Mouse (Mus musculus) liver, embryonic 15.5 days (tissue): ENCODE results near the gene Tmem52b. TPM values are rescaled to one million over a fixed set of nuclear protein-coding genes. Genes with fewer than 3 reads are reported as not detected.
"Not testable (repeated sequence)": the region's sequence is repeated elsewhere in the genome, so short reads cannot be mapped to it uniquely, and the experiment has no call there.

ENCODE experiments used
- ATAC-seq: fragments of 200-750 bp; cut with Nextera tagmentation; 2 replicates; pipeline ENCODE4 v1.8.0; 2017; ENCODE audit warnings: moderate number of reproducible peaks, mild to moderate bottlenecking, moderate library complexity; ENCODE audit not compliant: insufficient read depth
- H3K27ac ChIP-seq: fragments of 300-500 bp; sonication (generic); replicated peaks from 2 replicates; pipeline ENCODE4 v1.5.1; 2015; ENCODE audit warnings: mild to moderate bottlenecking, inconsistent platforms
- H3K27me3 ChIP-seq: fragments of 300-500 bp; sonication (generic); 2 replicates; pipeline ENCODE4 v1.6.1; 2015; ENCODE audit warnings: mild to moderate bottlenecking, inconsistent platforms
- H3K36me3 ChIP-seq: fragments of 300-500 bp; sonication (generic); replicated peaks from 2 replicates; pipeline ENCODE4 v1.6.1; 2015; ENCODE audit warnings: moderate library complexity, mild to moderate bottlenecking, inconsistent platforms
- H3K4me1 ChIP-seq: fragments of 300-500 bp; sonication (generic); replicated peaks from 2 replicates; pipeline ENCODE4 v1.6.1; 2015; ENCODE audit warnings: inconsistent platforms
- H3K4me2 ChIP-seq: fragments of 300-500 bp; sonication (generic); 2 replicates; pipeline ENCODE4 v1.6.1; 2015; ENCODE audit warnings: moderate library complexity, mild to moderate bottlenecking, inconsistent platforms
- H3K4me3 ChIP-seq: fragments of 300-500 bp; sonication (generic); replicated peaks from 2 replicates; pipeline ENCODE4 v1.5.1; 2015; ENCODE audit warnings: mild to moderate bottlenecking, inconsistent platforms
- H3K9ac ChIP-seq: fragments of 300-500 bp; sonication (generic); 2 replicates; pipeline ENCODE4 v1.6.1; 2015; ENCODE audit warnings: moderate library complexity, mild to moderate bottlenecking, inconsistent platforms
- H3K9me3 ChIP-seq: fragments of 300-500 bp; sonication (generic); replicated peaks from 2 replicates; pipeline ENCODE4 v1.6.1; 2016; ENCODE audit warnings: inconsistent platforms
- WGBS: fragments of 180-500 bp; shearing (Covaris S2); methylation state at CpG from one replicate; pipeline ENCODE4 v1.1.7; 2015; ENCODE audit warnings: mixed read lengths; ENCODE audit not compliant: insufficient replicate concordance; 5-methylcytosine and 5-hydroxymethylcytosine counted together
- polyA plus RNA-seq: library from polyadenylated mRNA; unstranded; fragments of >200 nt; fragmentation: Nextera tagmentation; extraction: Ambion mirVana; gene quantifications from 2 replicates; pipeline ENCODE4 v1.2.1, GENCODE M21; 2015

Gene Tmem52b
- 0.02 TPM in 1 of 2 replicates, not detected in the other for polyA plus RNA-seq

DNA sequence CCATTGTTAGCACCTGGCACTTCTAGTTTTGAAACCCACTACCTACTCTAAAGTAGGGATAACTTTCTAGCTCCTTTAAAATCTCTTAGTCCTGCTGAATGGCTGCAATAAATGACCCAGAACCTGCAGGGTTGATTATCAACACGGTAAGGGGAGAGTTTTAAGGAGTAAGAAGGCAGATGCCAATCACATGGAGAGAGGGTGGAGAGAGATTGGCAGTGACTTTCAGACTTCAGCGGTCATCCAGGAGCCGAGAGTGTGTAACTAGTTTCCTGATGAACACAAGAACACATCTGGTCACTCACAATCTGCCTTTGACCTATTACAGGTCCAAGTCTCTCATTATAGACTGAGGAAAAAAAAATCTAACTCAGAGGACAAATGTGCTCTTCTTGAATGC, at the start of gene Tmem52b:
Gene Tmem52b (plus strand): TSS at position 189 of the 400 bp plus-strand sequence.
- 41% methylated on average over 3 of the region's 3 CpGs for WGBS
- H3K4me2 ChIP-seq = no peak within 1 kb of the TSS
- no peak within 1 kb of the TSS for H3K27ac ChIP-seq
- H3K4me3 ChIP-seq = no peak within 1 kb of the TSS
- ATAC-seq = no peak
- H3K4me1 ChIP-seq = no peaks in the 10 kb centered on the region
- no peaks in the 10 kb centered on the region for H3K9me3 ChIP-seq
- no peak within 1 kb of the TSS for H3K9ac ChIP-seq
- no peaks in the 10 kb centered on the region for H3K27me3 ChIP-seq
- no peaks in the 10 kb centered on the region for H3K36me3 ChIP-seq

DNA sequence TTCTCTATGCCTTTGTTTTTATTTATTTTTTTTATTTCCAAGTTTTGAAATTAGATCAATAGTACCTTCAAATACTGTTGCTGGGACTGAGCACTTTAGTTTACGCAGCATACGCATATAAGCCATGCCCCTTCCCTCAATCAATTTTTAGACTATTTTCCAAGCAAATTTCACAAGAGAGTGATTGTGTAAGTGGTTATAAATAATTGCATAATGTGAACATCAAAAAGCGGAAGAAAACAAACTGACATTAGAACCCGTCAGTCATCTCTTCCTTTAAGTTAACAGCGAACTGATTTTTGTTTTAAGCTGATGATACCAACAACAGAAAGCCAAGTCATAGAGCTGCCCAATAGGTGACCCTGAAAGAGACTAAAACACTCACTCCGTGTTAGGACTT, 41.0 kb upstream of the Tmem52b start:
- no peak overlapping the region for H3K4me3 ChIP-seq
- H3K9ac ChIP-seq = no peak overlapping the region
- ATAC-seq = no peak
- H3K36me3 ChIP-seq = no peaks in the 10 kb centered on the region
- no peak overlapping the region for H3K27ac ChIP-seq
- H3K4me2 ChIP-seq = no peak overlapping the region
- H3K27me3 ChIP-seq = no peaks in the 10 kb centered on the region
- no peaks in the 10 kb centered on the region for H3K4me1 ChIP-seq
- H3K9me3 ChIP-seq = no peaks in the 10 kb centered on the region
- 67% methylated on average over 6 of the region's 6 CpGs for WGBS

DNA sequence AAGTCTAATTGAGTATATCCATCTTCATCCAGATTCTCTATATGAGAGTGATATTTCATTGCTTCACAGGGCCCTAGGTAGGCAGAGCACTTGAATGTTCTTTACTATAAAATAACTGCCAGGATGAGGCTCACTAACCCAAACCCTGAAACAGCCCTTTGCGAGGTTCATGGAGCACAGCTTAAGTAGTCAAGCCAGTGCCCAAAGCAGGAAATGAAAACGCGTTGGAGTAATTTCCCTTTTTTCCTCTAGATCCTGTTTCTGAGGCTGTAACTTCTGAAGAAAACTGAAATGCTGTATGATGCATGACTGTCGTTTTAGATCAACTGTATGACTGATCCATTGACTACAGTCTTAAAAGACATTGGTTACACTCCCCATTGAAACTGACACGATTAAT, 39.7 kb upstream of the Tmem52b start:
- no peaks in the 10 kb centered on the region for H3K4me1 ChIP-seq
- no peak overlapping the region for H3K9ac ChIP-seq
- no peak overlapping the region for H3K4me2 ChIP-seq
- 32% methylated on average over 5 of the region's 5 CpGs for WGBS
- H3K9me3 ChIP-seq = no peaks in the 10 kb centered on the region
- H3K27me3 ChIP-seq = no peaks in the 10 kb centered on the region
- ATAC-seq = no peak
- no peak overlapping the region for H3K27ac ChIP-seq
- H3K4me3 ChIP-seq = no peak overlapping the region
- no peaks in the 10 kb centered on the region for H3K36me3 ChIP-seq

DNA sequence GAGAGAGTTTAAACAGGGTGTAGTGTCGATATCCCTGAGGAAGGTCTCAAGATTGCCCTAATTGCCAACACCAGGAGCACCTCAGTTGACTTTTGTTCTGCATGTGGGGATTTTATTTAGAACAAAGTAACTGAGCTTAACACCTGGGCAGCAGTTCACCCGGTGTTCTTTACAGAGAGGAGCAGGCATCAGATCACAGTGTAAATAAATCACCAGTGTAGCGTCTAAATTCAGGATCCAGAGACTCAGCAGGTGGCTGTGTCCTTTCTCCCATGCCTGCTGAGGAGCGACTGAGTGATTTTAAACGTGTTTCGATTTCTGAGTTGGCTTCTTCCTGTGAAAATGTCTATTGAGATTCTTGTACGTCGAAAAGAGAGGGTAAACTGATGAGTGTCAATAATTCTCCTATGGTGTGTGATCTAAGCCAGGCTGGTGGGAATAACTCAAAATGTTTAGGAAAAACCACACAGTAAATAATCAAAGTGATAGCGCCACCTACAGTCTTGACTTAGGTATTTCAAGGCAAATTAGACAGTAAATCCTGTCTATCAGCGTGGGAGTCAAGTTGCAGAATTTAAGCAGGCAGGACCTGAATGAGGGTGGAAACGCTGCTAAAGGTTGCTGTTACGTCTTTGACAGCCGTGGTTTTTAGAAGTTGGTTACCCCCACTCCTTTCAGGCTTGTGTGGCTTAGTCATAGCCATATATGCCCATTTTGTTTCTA, 35.8 kb upstream of the Tmem52b start:
- Histone ChIP-seq H3K9ac (no peak overlapping the region), H3K36me3 (no peaks in the 10 kb centered on the region), H3K4me1 (no peaks in the 10 kb centered on the region), H3K27me3 (no peaks in the 10 kb centered on the region), H3K27ac (no peak overlapping the region), H3K9me3 (no peaks in the 10 kb centered on the region), H3K4me2 (no peak overlapping the region), H3K4me3 (no peak overlapping the region)
- 21% methylated on average over 13 of the region's 13 CpGs for WGBS
- no peak for ATAC-seq

DNA sequence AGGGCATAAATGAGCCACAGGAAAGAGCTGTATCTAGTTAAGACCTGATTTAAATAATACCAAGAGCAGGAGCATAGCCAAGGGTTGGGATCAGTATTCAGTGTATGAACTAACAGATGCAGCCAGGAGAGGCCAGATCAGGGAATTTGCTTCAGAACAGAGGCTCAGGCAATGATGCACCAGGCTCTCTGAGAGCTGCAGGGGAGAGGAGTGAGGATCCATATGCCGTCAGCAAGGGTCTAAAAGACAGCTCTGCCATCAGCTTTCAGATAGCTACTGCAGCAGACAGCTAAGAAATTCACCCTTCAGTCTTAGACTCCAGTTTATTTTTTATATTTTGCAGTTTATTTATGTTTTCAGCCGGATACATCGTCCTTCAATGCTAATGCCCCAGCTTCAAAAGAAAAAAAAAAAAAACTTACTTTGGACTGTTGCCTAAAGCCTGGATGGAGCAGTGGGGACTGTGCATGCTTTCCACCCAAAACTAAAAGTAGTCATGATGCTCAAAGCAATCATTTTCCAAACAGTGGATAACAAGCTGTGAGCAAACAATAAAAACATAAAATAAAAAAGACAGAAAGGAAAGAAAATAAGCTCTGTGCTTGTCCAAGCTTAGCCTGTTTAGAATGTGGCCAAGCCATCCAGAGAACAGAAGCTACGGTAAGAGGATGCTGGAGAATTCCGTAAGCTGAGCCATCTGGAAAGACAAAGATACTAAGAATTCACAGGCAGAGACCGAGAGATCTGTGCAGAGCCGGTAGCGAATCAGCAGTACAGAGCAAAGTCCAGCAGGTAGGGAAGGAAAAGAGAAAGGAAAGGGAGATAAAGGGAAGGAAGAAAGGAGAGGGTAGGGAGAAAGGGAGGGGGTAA, 32.0 kb upstream of the Tmem52b start:
- Histone ChIP-seq H3K27ac (no peak overlapping the region), H3K4me1 (no peaks in the 10 kb centered on the region), H3K4me2 (no peak overlapping the region), H3K4me3 (no peak overlapping the region), H3K27me3 (no peaks in the 10 kb centered on the region), H3K9ac (no peak overlapping the region), H3K9me3 (no peaks in the 10 kb centered on the region), H3K36me3 (no peaks in the 10 kb centered on the region)
- no peak for ATAC-seq
- WGBS = 66% methylated on average over 8 of the region's 8 CpGs

DNA sequence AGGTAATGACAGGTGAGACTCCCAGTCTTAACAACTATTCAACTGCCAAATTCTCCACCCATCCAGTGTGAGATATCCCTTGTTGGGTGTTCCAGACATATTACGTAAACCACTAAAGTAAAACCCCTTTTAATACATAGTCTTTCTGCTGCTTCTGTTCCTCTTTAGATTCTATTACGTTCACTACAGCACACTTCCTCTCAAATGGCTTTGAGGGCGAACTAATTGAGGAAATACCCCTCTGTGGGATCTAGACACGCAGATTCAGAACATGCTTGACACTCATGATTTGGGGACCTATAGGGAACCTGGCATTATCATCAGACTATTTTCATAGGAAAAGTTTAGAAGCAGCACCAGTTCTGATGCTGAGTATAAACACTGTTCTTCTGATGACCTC, 17.4 kb upstream of the Tmem52b start:
- no peaks in the 10 kb centered on the region for H3K4me1 ChIP-seq
- H3K9me3 ChIP-seq = no peaks in the 10 kb centered on the region
- no peaks in the 10 kb centered on the region for H3K36me3 ChIP-seq
- no peaks in the 10 kb centered on the region for H3K27me3 ChIP-seq
- no peak overlapping the region for H3K4me2 ChIP-seq
- no peak overlapping the region for H3K27ac ChIP-seq
- no peak for ATAC-seq
- no peak overlapping the region for H3K4me3 ChIP-seq
- 24% methylated on average over 4 of the region's 4 CpGs for WGBS
- H3K9ac ChIP-seq = no peak overlapping the region

DNA sequence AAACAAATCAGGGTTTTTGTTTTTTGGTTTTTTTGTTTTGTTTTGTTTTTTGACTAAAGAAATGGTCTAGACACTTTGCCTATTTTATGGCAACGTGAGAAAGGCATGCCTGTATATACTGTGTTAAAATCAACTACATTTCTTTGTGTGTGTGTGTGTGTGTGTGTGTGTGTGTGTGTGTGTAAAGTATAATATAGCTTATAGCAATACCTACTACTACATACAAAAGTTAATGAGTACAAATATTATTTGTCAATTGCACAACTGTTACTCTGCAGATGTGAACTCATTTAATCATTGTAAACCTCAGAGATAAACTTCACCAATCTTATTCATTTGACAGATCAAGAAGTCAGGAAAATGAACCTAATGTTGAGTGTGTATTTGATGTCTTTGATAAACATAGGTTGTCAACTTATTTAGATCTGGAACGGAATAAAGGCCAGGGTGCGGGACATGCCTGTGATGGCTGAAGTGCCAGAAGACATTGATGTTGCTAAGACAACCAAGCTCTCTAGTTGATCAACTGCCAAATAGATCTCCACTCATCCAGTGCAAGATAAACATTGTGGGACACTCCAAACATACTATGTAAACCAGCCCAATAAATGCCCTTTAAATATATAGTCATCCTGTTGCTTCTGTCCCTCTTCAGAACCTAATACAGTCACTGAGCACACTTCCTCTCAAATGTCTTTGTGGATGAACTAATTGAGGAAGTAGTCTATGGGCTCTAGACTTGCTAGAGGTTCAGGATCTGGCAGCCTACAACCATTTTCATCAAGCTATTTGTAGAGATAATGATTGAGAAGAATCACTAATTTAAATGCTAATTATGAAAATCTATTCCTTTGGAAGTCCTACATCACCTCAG, 14.8 kb upstream of the Tmem52b start:
- H3K36me3 ChIP-seq = no peaks in the 10 kb centered on the region
- no peak for ATAC-seq
- 70% methylated on average over 3 of the region's 3 CpGs for WGBS
- H3K27me3 ChIP-seq = no peaks in the 10 kb centered on the region
- H3K4me2 ChIP-seq = no peak overlapping the region
- H3K9ac ChIP-seq = no peak overlapping the region
- H3K4me1 ChIP-seq = no peaks in the 10 kb centered on the region
- H3K9me3 ChIP-seq = no peaks in the 10 kb centered on the region
- no peak overlapping the region for H3K4me3 ChIP-seq
- no peak overlapping the region for H3K27ac ChIP-seq

DNA sequence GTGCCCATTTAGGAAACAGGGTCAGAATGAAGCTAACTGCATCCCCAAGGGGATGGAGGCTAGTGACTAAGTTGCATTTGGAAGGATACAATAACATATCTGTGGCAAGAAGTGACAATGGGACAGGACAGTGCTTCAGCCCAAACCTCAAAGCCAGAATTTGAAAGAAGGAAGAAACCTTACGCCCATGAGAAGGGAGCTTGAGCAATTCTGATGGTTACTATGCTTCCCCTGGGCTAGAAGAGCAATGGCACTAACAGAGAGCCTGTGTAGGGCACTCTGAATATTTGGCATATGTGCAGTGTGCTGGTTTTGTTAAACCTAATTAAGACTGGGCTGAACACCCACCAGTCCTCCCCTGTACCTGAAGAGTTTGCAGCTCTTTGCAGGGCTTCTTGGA, 12.8 kb upstream of the Tmem52b start:
- 58% methylated on average over 1 of the region's 1 CpGs for WGBS
- H3K9ac ChIP-seq = not testable (repeated sequence)

DNA sequence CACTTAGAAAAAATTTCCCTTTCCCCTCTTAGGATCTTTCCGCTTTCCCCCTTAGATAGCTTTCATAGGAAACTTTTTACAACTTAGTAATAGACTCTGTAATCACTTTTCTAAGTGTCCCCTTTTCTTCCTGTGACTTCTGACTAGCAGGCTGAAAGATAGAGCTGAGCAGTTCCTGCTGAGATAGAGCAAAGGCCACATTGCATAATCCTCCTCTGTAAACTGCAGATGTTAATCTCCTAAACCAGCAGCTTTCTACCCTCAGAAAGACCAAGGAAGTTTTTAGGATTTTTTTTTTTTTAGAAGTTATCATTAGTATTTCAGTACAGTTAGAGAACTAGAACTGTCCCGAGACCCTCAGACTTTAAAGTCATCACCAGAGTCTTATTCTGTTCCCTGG, 8.9 kb upstream of the Tmem52b start:
- 56% methylated on average over 2 of the region's 2 CpGs for WGBS

More for the DNA sequence above, 12.8 kb upstream of the Tmem52b start:
- H3K36me3 ChIP-seq, H3K27ac ChIP-seq, H3K9me3 ChIP-seq, H3K27me3 ChIP-seq, ATAC-seq, H3K4me2 ChIP-seq, H3K4me1 ChIP-seq, H3K4me3 ChIP-seq: not testable (repeated sequence)

DNA sequence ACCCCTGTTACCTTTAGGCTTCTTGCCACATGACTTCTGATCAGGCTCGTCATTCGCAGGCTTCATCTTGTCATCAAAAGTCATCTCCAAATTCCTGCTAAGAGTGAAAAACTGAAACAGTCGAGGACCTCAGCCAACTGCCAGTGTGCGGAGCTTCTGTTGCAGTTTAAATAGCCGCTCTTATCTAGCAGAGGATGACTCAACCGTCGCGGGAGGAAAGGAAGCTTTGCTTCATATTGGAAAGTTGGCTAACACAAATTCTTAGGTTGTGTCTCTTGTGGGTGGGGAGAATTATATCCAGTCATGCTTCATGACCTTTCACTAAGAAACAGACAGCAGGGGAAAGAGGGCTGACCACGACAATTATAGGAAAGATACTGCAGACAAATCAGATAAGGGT, 5.3 kb upstream of the Tmem52b start, which contains the start of gene Olr1:
Gene Olr1 (minus strand): TSS at position 142 of the 400 bp plus-strand sequence.
- Histone ChIP-seq H3K27me3 (no peaks in the 10 kb centered on the region), H3K4me3 (no peak within 1 kb of the TSS), H3K27ac (no peak within 1 kb of the TSS), H3K9me3 (no peaks in the 10 kb centered on the region), H3K4me2 (no peak within 1 kb of the TSS), H3K4me1 (no peaks in the 10 kb centered on the region), H3K36me3 (no peaks in the 10 kb centered on the region), H3K9ac (no peak within 1 kb of the TSS)
- no peak for ATAC-seq
- WGBS = 38% methylated on average over 9 of the region's 9 CpGs

More for the DNA sequence above, 8.9 kb upstream of the Tmem52b start:
- Histone ChIP-seq H3K27me3 (no peaks in the 10 kb centered on the region), H3K27ac (no peak overlapping the region), H3K36me3 (no peaks in the 10 kb centered on the region), H3K9me3 (no peaks in the 10 kb centered on the region), H3K4me3 (no peak overlapping the region), H3K4me2 (no peak overlapping the region), H3K4me1 (no peaks in the 10 kb centered on the region), H3K9ac (no peak overlapping the region)
- no peak for ATAC-seq
